Mouse (Mus musculus): Measurements from ENCODE around the gene Mpeg1.

DNA sequence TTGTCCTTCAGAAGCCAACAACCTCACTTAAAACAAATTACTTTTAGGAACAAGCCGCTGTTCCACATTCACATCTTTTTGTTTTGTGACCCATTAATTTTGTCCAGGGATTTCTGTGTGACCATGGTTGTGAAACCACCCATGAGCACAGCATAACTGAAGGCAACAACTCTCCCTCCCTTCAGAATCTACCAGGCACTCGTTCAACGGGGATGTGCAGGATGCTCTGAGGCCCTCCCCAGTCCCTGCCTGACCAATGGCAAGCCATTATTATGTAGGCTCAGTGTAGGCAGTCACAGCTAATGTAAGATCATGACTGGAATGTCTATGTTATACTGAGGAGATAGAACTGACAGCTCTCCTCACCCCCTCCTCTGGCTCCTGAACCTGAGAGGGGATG, 25.1 kb downstream of the Mpeg1 start:
- TF ChIP-seq CTCF (IDR thresholded peaks at IDR 0.05; ENCODE audit: low read depth, low read length) (no peak), POLR2A (IDR thresholded peaks at IDR 0.05; ENCODE audit: borderline replicate concordance, low read depth, low read length) (no peak)
